Mouse (Mus musculus) urinary bladder, adult 18-20 months (tissue): ENCODE measurements around the gene Hist1h4a.
A peak's percentile ranks its signal among the peaks of the same experiment; 100 is the strongest.
"Not testable (repeated sequence)": the region's sequence is repeated elsewhere in the genome, so short reads cannot be mapped to it uniquely, and the experiment has no call there.

Source experiments
- DNase-seq, 2 experiments: peaks; one replicate each; pipeline ENCODE4 v3.0.0; 2022; ENCODE audit warnings: low spot score in 2 of 2, mixed read lengths in 2 of 2

Gene Hist1h4a

GRCm38 (mm10) chr13:23743215-23743614, 17.8 kb downstream of the Hist1h4a start:
- no peak for DNase-seq

DNA sequence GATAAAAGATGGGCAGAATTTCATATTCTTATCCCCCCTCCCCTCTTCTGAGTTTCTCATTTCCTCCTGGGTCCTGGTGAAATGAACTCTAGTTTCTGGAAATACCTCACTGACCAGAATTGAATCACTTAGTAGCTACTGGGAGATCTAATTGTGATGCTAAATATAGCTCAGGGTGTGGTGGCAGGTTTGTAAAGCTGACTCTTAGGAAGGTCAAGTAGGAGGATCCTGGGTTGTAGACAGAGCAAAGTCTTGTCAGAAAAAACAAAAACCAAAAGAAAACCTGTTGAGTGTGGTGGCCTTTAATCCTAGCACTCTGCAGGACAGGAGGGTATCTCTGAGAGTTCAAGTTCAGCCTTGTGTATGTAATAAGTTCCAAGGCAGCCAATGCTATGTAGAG, 19.0 kb downstream of the Hist1h4a start:
- DNase-seq, result no peak

GRCm38 (mm10) chr13:23740910-23741309, 20.1 kb downstream of the Hist1h4a start:
- DNase-seq, result no peak

- no peak for DNase-seq
Observed at GRCm38 (mm10) chr13:23740256-23740840, 20.7 kb downstream of the Hist1h4a start.

DNA sequence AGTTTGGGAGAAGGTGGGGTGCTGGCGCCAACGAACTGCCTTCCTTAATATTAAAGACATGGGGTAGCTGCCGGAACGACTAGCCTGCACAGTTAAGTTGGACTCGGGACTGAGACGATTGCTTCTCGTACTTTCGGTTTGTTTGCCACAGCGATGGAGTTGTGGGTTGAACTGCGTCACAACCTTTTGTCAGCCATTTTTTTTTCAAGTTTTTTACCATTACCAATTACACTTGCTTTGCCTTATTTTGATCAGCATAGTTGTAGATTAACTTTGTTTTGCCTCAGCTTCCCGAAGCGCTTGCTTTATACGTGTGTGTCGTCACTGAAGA, 21.1 kb downstream of the Hist1h4a start:
- no peak for DNase-seq

- DNase-seq, result peak; percentile 79 to 95
Observed at GRCm38 (mm10) chr13:23739069-23739921, 21.7 kb downstream of the Hist1h4a start.

DNA sequence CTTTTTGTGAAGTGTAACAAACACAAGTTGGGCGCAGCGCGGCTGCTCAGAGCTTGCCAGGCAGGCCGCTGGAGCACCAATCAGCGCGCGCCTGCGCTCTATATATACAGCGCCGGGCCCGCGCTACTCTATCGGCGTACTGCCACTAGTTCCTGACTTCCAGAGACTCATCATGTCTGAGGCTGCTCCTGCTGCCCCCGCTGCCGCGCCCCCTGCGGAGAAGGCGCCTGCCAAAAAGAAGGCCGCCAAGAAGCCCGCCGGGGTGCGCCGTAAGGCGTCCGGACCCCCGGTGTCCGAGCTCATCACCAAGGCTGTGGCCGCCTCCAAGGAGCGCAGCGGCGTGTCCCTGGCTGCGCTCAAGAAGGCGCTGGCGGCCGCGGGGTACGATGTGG, 22.4 kb downstream of the Hist1h4a start, which contains the start of gene Hist1h1c:
Gene Hist1h1c, plus strand, starts transcription at position 132 of the 392 bp plus-strand sequence.
- DNase-seq, result peak; percentile 84 to 91

GRCm38 (mm10) chr13:23738041-23738440, 23.0 kb downstream of the Hist1h4a start:
- no peak for DNase-seq

GRCm38 (mm10) chr13:23737091-23737490, 23.9 kb downstream of the Hist1h4a start:
- no peak for DNase-seq

GRCm38 (mm10) chr13:23732156-23732804, 28.8 kb downstream of the Hist1h4a start:
- no peak for DNase-seq

DNA sequence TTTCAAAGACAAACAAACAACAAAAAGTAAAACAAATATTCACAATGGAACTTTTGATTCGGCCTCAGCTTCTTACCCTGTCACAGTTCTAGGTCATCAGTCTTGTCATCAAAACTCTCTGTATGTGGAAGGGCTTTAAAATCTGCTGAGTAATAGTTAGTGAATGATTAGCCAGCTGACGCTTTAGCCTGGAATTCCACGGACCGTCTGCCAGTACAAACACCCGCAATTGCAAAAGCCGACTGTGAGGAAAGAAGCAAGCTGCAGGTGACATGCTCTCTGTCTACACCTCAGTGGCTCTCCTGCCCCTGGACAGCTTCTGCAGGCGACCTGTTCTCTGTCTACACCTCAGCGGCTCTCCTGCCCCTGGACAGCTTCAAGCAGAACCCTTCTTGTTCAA, 30.6 kb downstream of the Hist1h4a start:
- peak in 1 of 2 experiments; percentile 48 for DNase-seq

- no peak for DNase-seq
Observed at GRCm38 (mm10) chr13:23729706-23730105, 31.3 kb downstream of the Hist1h4a start.

DNA sequence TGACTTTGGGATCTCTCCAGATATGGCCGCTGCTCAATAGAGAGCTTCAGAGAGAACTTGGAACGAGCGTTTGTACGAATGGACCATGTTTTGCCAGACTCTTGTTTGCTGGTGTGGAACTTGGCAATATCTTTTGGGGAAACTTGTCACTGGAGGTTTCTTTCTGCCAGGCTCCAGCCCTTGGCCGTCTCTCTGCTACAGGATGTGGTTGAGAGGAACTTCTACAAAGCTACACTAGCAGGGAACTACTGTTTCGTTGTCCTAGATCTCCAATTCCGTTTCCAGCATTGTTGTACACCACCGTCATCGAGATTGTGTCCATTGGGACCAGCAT, 31.9 kb downstream of the Hist1h4a start:
- no peak for DNase-seq

- DNase-seq, result no peak
Observed at GRCm38 (mm10) chr13:23728472-23729191, 32.4 kb downstream of the Hist1h4a start.

- DNase-seq, result no peak
Observed at GRCm38 (mm10) chr13:23725213-23725612, 35.8 kb downstream of the Hist1h4a start.

- DNase-seq, result no peak
Observed at GRCm38 (mm10) chr13:23724239-23724638, 36.8 kb downstream of the Hist1h4a start.

DNA sequence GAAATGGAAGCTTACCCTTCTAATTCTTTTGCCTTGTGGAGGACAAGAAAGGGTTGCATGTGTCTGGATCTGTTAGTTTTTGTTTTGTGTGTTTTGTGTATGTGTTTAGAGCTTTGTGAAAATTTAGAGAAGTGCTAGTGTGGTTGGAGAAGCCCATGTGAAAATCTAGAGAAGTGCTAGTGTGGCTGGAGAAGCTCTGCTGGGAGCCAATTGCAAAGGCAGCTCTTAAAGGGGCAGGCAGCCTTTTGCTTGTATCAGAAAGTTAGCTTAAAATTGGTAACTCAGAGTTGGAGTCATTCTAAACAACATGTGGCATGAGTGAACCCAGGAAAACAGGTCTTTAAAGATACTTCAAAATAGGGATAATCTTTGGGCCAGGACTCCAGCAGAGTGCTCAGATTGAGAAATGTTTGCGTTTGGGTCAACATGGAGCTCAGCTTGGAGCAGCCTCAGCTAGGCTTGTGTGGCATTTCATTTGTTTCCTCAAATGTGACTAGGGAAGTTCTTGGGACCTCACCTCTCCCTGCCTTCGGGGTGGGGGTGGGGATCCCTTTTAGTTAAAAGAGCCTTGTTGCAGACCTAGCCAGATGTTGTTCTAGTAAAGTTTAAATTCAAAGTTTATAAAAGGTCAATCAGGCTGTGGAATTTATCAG, 43.3 kb downstream of the Hist1h4a start:
- DNase-seq, result not testable (repeated sequence)

GRCm38 (mm10) chr13:23717176-23717575, 43.9 kb downstream of the Hist1h4a start:
- DNase-seq, result no peak

DNA sequence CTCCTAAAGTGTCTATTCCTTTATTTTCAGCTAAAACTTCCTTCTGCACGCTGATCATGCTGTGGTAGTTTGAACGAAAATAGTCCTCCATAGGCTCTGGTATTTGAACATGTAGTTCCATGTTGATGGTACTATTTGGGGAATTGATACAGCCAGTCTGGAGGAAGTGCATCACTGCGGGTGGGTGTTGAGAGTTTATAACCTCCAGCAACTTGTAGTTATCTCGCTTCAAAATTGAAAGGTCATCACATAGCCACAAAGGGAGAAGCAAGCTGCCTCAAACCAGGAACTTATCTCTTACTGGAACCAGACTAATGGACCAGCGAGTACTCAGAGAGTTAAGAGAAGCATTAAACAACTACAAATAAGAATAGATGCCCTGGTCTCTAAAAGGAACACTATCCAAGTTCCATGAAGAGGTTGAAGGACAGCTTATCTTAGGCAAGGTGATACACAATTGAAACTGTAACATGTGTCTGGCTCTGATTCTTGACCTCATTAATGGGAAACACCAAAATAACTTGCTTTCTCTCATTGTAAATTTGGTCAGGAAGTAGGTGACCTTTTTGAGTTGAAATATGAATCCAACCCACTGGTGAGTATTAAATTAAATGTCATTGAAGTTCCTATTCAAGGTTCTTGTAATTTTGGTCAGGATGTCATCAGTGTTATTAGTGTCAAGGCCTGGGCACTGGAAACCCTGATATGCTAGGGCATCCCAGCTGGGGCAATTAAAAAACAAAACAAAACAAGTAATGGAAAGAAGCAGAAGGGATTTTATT, 44.6 kb downstream of the Hist1h4a start:
- no peak for DNase-seq
